8 mouse cellular contexts compared by ENCODE assay signal in the genomic region with DNA sequence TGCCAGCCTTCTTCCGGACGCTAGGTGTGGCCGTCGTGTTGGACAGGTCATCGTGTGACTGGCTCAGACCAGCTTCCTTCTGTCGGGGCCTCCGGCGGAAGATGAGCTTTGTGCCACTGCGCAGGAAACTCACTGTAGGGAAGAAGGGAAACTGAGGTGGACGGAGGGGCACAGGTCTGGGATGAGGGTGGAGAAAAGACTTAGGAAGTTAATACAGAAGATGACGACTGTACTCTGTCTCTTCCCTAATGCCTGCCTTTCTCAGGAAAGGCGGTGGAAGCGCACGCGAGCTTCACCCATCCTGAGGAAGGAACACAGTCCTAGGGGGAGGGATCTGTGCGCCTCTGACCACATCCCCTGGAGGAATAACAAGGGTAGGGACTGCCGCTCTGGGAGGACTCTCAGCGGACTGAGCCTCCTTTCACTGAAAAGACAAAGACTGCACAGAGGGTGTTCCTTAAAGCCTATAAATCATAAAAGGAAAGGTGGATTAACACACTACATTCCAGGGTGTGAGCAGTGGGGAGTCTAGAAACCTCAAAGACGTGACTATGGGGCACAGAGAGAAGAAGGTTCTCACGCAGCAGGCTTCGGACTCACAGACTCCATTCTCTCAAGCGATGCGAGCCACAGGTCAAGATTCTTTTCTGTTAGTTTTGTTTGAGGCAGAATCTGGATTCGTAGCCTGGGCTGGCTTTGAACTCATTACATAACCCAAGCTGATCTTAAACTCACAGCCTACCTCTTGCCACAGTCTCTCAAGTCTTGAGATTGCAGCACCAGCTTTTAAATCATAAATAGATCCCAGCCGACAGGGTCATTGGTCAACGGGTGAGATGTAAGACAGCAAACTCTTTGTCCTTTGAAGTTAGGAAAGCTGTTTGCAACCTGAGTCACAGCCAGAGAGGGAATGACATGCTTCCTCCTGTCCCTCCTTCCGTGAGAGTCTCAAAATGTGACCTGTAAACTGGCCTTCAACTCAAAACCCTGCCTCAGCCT. TPM values are rescaled to one million over a fixed set of nuclear protein-coding genes. Genes with fewer than 3 reads are reported as not detected.
A peak's percentile ranks its signal among the peaks of the same experiment; 100 is the strongest.
DNase-seq lines count a peak whose midpoint lies in the region; ATAC-seq and TF ChIP-seq lines count a peak whose summit lies in the region.

No protein-coding gene starts in this region.

- H3K9ac ChIP-seq in liver, embryonic 11.5 days (ENCODE audit: low read depth, low read length) = 0 out of 2 replicates have a peak overlapping the region, but pooled peaks have one; percentile 7
- peak overlapping the region; percentile 47; the same call in 1 of the 2 replicates for H3K9ac ChIP-seq in neural tube, embryonic 13.5 days

- peaks cover 9% of the 10 kb centered on the region for H3K4me1 ChIP-seq in liver, embryonic 11.5 days (replicated peaks; ENCODE audit: control insufficient read depth, insufficient read depth, low read length)
- peaks cover 15% of the 10 kb centered on the region for H3K4me1 ChIP-seq in neural tube, embryonic 13.5 days (replicated peaks)

- H3K9me3 ChIP-seq in liver, embryonic 11.5 days (ENCODE audit: control insufficient read depth, low read length) = no peaks in the 10 kb centered on the region
- no peaks in the 10 kb centered on the region for H3K9me3 ChIP-seq in neural tube, embryonic 13.5 days

- H3K4me3 ChIP-seq in layer of hippocampus, adult 2 months = no peak overlapping the region; the same call in 1 of the 2 replicates
- no peak overlapping the region for H3K4me3 ChIP-seq in liver, embryonic 11.5 days (ENCODE audit: low read depth, low read length)
- H3K4me3 ChIP-seq in neural tube, embryonic 13.5 days = 0 out of 2 replicates have a peak overlapping the region, but pooled peaks have one; percentile 1

- TF ChIP-seq CTCF in layer of hippocampus, adult 2 months (conservative IDR thresholded peaks at IDR 0.05) = no peak

- peak overlapping the region; percentile 39 for H3K4me2 ChIP-seq in liver, embryonic 11.5 days
- peak overlapping the region; percentile 30 for H3K4me2 ChIP-seq in neural tube, embryonic 13.5 days

- DNase-seq in layer of hippocampus, adult 2 months (ENCODE audit: low spot score in 2 of 2) = no peak
- DNase-seq in layer of hippocampus, adult 9-10 months (ENCODE audit: low spot score) = no peak
- peak; percentile 48 for DNase-seq in heart, postnatal 4 days
- DNase-seq in liver, embryonic 11.5 days (ENCODE audit: low spot score) = no peak
- DNase-seq in ovary, postnatal 10 days (ENCODE audit: low spot score) = no peak
- no peak for DNase-seq in retina, embryonic 14.5 days (ENCODE audit: low spot score)
- DNase-seq in layer of hippocampus, postnatal 14 days (ENCODE audit: low spot score in 2 of 2) = no peak

- 28% methylated on average over 27 of the region's 27 CpGs for WGBS in liver, embryonic 11.5 days
- WGBS in neural tube, embryonic 13.5 days = 4% methylated on average over 27 of the region's 27 CpGs

- H3K27me3 ChIP-seq in liver, embryonic 11.5 days (replicated peaks; ENCODE audit: control insufficient read depth, insufficient read depth, low read length) = no peaks in the 10 kb centered on the region
- H3K27me3 ChIP-seq in neural tube, embryonic 13.5 days = no peaks in the 10 kb centered on the region

- ATAC-seq in liver, embryonic 11.5 days (replicated peaks; ENCODE audit: low FRiP score) = no peak
- no peak for ATAC-seq in neural tube, embryonic 13.5 days (ENCODE audit: low read depth)

- peaks cover 16% of the 10 kb centered on the region for H3K36me3 ChIP-seq in liver, embryonic 11.5 days (ENCODE audit: control insufficient read depth, insufficient read depth, low read length)
- peaks cover 58% of the 10 kb centered on the region for H3K36me3 ChIP-seq in neural tube, embryonic 13.5 days

- peak overlapping the region; percentile 71 for H3K27ac ChIP-seq in layer of hippocampus, adult 2 months
- H3K27ac ChIP-seq in liver, embryonic 11.5 days (ENCODE audit: low read depth, low read length) = no peak overlapping the region
- H3K27ac ChIP-seq in neural tube, embryonic 13.5 days (replicated peaks) = peak overlapping the region; percentile 33; the same call in 1 of the 2 replicates

RNA-seq across cellular contexts. Expression of a gene that starts 6.0 kb away (rescaled TPM):
- total RNA-seq in layer of hippocampus, adult 2 months (2021) = 10 to 100 TPM; 26.0 to 36.9 TPM
- 10 to 100 TPM; 15.4 to 16.3 TPM for total RNA-seq in heart, postnatal 4 days (2021)
- 19.3 and 20.2 TPM in 2 replicates for polyA plus RNA-seq in liver, embryonic 11.5 days (2014; fragmentation: Nextera tagmentation; extraction: Ambion mirVana)
- polyA plus RNA-seq in neural tube, embryonic 13.5 days (2015; fragmentation: Nextera tagmentation; extraction: Ambion mirVana) = 25.1 and 31.9 TPM in 2 replicates
- total RNA-seq in layer of hippocampus, postnatal 14 days (2021) = 10 to 100 TPM; 26.0 to 28.5 TPM

RNA-seq across cellular contexts. Expression of a gene that starts 8.7 kb away (rescaled TPM):
- 100 to 1,000 TPM; 186 to 206 TPM for total RNA-seq in layer of hippocampus, adult 2 months (2021)
- 10 to 100 TPM; 16.3 to 16.5 TPM for total RNA-seq in heart, postnatal 4 days (2021)
- polyA plus RNA-seq in liver, embryonic 11.5 days (2014; fragmentation: Nextera tagmentation; extraction: Ambion mirVana) = 8.9 and 9.3 TPM in 2 replicates
- polyA plus RNA-seq in neural tube, embryonic 13.5 days (2015; fragmentation: Nextera tagmentation; extraction: Ambion mirVana) = 22.9 and 28.7 TPM in 2 replicates
- 100 to 1,000 TPM; 128 to 144 TPM for total RNA-seq in layer of hippocampus, postnatal 14 days (2021)

RNA-seq across cellular contexts. Expression of a gene that starts 14.4 kb away (rescaled TPM):
- total RNA-seq in layer of hippocampus, adult 2 months (2021) = 10 to 100 TPM; 14.5 to 15.3 TPM
- total RNA-seq in heart, postnatal 4 days (2021) = 10 to 100 TPM; 24.1 to 25.0 TPM
- 39.5 and 41.9 TPM in 2 replicates for polyA plus RNA-seq in liver, embryonic 11.5 days (2014; fragmentation: Nextera tagmentation; extraction: Ambion mirVana)
- polyA plus RNA-seq in neural tube, embryonic 13.5 days (2015; fragmentation: Nextera tagmentation; extraction: Ambion mirVana) = 37.3 and 41.2 TPM in 2 replicates
- total RNA-seq in layer of hippocampus, postnatal 14 days (2021) = 10 to 100 TPM; 16.2 to 16.3 TPM

RNA-seq across cellular contexts. Expression of a gene that starts 23.0 kb away (rescaled TPM):
- 10 to 100 TPM; 67.9 to 71.4 TPM for total RNA-seq in layer of hippocampus, adult 2 months (2021)
- 1 to 10 TPM; 1.2 to 1.5 TPM for total RNA-seq in heart, postnatal 4 days (2021)
- polyA plus RNA-seq in liver, embryonic 11.5 days (2014; fragmentation: Nextera tagmentation; extraction: Ambion mirVana) = 11.6 and 13.8 TPM in 2 replicates
- 21.1 and 22.5 TPM in 2 replicates for polyA plus RNA-seq in neural tube, embryonic 13.5 days (2015; fragmentation: Nextera tagmentation; extraction: Ambion mirVana)
- 10 to 100 TPM; 69.3 to 75.8 TPM for total RNA-seq in layer of hippocampus, postnatal 14 days (2021)

RNA-seq across cellular contexts. Expression of a gene that starts 23.1 kb away (rescaled TPM):
- total RNA-seq in layer of hippocampus, adult 2 months (2021) = 10 to 100 TPM; 42.5 to 44.2 TPM
- 100 to 1,000 TPM; 157 to 164 TPM for total RNA-seq in heart, postnatal 4 days (2021)
- polyA plus RNA-seq in liver, embryonic 11.5 days (2014; fragmentation: Nextera tagmentation; extraction: Ambion mirVana) = 250 TPM in 2 replicates
- polyA plus RNA-seq in neural tube, embryonic 13.5 days (2015; fragmentation: Nextera tagmentation; extraction: Ambion mirVana) = 131 TPM in 2 replicates
- total RNA-seq in layer of hippocampus, postnatal 14 days (2021) = 10 to 100 TPM; 50.5 to 59.1 TPM

Comparison
In these comparisons a context has a peak if more than half of its experiments do, and no peak if none do; other contexts are left out.
1. RNA of a gene that starts 8.7 kb away (total RNA-seq): 186 to 206 TPM in layer of hippocampus, adult 2 months and 128 to 144 TPM in layer of hippocampus, postnatal 14 days; 16.3 to 16.5 TPM in heart, postnatal 4 days; every median in the first group is over 4 times any median in the second.